Mouse (Mus musculus) regulatory T cell (primary cell): ENCODE measurements around the gene Ly6g6f.

Experiments used
- in situ Hi-C: fragments of 300-600 bp; cut with MboI, MseI; formaldehyde crosslinking; loops from one replicate; pipeline ENCODE4 v1.15.1; 2025; ENCODE audit warnings: high pct_unique_total_duplicates

Gene Ly6g6f

GRCm38 (mm10) chr17:35032323-35032870, 53.0 kb downstream of the Ly6g6f start:
- in situ Hi-C loops: no loop called here

DNA sequence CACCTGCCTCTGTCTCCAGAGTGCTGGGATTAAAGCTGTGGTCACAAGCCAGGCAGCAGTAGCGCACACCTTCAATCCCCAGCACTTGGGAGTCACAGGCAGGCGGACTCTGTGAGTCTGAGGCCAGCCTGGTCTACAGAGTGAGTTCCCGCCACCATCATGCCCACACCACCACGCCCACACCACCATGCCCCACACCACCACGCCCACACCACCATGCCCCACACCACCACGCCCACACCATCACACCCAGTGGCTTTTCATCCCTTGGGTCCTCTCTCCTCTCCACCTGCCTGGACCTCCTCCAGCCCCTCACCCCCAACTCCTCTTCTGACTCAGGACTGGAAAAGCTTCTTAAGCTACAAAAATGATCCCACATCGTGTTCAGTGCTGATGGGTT, 53.5 kb downstream of the Ly6g6f start:
- in situ Hi-C loops: no loop called here

DNA sequence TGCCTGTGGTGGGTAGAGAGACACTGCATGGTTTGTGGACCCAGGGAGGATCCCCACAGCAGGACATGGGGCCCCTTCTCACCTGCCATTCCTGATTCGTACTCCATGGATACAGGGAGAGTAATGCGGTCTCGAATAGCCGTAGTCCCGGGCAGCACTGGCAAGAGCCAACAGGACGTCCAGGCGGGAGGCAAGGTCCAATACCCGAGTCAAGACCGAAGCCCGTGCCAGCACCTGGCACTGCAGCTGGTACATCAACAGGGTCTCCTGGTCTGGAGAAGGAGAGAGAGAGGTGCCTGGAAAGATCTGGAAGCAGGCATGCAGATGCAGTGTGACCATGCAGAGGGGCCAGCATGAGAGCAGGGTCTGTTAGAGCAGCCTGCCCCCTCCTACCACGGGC, 54.1 kb downstream of the Ly6g6f start:
- in situ Hi-C loops: no loop called here
